Mouse (Mus musculus) forebrain, postnatal 0 days (tissue): ENCODE measurements around the gene Nfyc. TPM values are rescaled to one million over a fixed set of nuclear protein-coding genes. Genes with fewer than 3 reads are reported as not detected.

Experiments used
- ATAC-seq: fragments of 200-750 bp; cut with Nextera tagmentation; 2 replicates; pipeline ENCODE4 v1.8.0; 2017; ENCODE audit warnings: mild to moderate bottlenecking, moderate library complexity
- DNase-seq: peaks from one replicate; pipeline ENCODE4 v3.0.0-alpha.2; 2015
- H3K27ac ChIP-seq: fragments of 300-500 bp; sonication (generic); 2 replicates; pipeline ENCODE4 v1.5.1; 2014; ENCODE audit warnings: low read depth, mild to moderate bottlenecking, antibody characterized with exemption, low read length, moderate library complexity, mixed read lengths
- H3K27me3 ChIP-seq: fragments of 300-500 bp; sonication (generic); 2 replicates; pipeline ENCODE4 v1.6.1; 2014; ENCODE audit warnings: mild to moderate bottlenecking, low read length, mixed read lengths; ENCODE audit not compliant: insufficient read depth
- H3K36me3 ChIP-seq: fragments of 300-500 bp; sonication (generic); 2 replicates; pipeline ENCODE4 v1.6.1; 2014; ENCODE audit warnings: mild to moderate bottlenecking, moderate library complexity; ENCODE audit not compliant: insufficient read depth
- H3K4me1 ChIP-seq: fragments of 300-500 bp; sonication (generic); 2 replicates; pipeline ENCODE4 v1.6.1; 2014; ENCODE audit warnings: antibody characterized with exemption; ENCODE audit not compliant: insufficient read depth
- H3K4me2 ChIP-seq: fragments of 300-500 bp; sonication (generic); 2 replicates; pipeline ENCODE4 v1.6.1; 2014; ENCODE audit warnings: low read depth, mild to moderate bottlenecking, moderate library complexity
- H3K4me3 ChIP-seq: fragments of 300-500 bp; sonication (generic); 2 replicates; pipeline ENCODE4 v1.5.1; 2014; ENCODE audit warnings: low read depth, low read length, mixed read lengths
- H3K9ac ChIP-seq: fragments of 300-500 bp; sonication (generic); 2 replicates; pipeline ENCODE4 v1.6.1; 2014; ENCODE audit warnings: mild to moderate bottlenecking
- H3K9me3 ChIP-seq: fragments of 300-500 bp; sonication (generic); 2 replicates; pipeline ENCODE4 v1.6.1; 2016; ENCODE audit warnings: low read length
- CTCF ChIP-seq: sonication (generic); IDR thresholded peaks from 2 replicates; pipeline ENCODE4 v1.5.1; 2016; ENCODE audit warnings: antibody characterized with exemption, control low read depth, low read depth
- WGBS: fragments of 180-500 bp; shearing (Covaris S2); extraction: QIAGEN DNeasy Blood & Tissue Kit; methylation state at CpG from one replicate; pipeline ENCODE4 v1.1.7; 2014; 5-methylcytosine and 5-hydroxymethylcytosine counted together
- polyA plus RNA-seq: library from polyadenylated mRNA; unstranded; fragments of >200 nt; fragmentation: Nextera tagmentation; extraction: Ambion mirVana; gene quantifications from 2 replicates; pipeline ENCODE4 v1.2.1, GENCODE M21; 2015
- total RNA-seq: library from RNA; depleted of rRNA; stranded (reverse); fragments of >200 nt; gene quantifications from 2 replicates; pipeline ENCODE4 v1.2.3, GENCODE M21; 2014

The Nfyc gene
- total and polyA plus RNA-seq, 2 experiments from 2014 or later, result 72.7 to 74.6 TPM

DNA sequence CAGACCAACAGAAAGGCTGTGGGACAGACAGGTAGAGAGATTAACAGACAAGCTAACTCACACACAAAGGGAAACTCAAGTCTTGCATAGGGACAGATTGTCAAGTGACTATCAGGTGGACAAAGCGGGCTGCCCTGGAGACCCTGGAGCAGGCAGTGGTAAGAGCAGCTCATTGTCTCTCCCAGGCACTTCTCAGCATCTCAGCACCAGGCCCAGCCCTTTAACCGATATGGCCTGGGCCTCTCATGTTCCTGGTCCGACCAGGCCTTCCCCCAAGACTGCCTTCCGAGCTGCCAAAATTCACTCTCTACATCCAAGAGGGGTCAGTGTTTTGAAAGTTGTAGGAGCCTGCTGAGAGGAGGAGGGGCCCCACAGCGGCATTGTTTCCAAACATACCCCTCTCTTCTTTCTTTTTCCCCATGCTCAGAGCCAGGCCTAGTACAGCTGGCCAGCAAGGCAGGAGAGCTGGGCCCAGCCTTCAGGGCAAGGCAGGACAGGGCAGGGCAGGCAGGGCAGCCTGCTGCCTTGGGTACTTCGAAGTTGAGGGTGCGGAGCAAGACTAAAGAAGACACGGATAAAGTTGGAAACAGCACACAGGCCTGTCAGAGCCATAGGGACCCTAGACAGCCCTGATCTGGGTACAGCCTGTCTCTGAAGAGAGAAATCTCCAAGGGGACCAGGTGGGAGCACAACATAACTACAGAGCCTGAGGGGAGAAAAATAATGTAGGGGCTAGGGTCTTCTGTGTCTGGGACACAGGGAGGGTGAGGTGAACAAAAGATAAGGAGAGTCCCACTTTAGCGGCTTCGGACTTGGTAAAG lies 85.4 kb downstream of the Nfyc start:
- DNase-seq, result no peak
- WGBS, result 30% methylated on average over 10 of the region's 10 CpGs
- no peak for ATAC-seq
- H3K27ac ChIP-seq, result no peak overlapping the region
- no peaks in the 10 kb centered on the region for H3K4me1 ChIP-seq
- no peaks in the 10 kb centered on the region for H3K9me3 ChIP-seq
- peak overlapping the region; percentile 65 for H3K4me3 ChIP-seq
- peaks cover 30% of the 10 kb centered on the region for H3K27me3 ChIP-seq
- H3K9ac ChIP-seq, result no peak overlapping the region
- TF ChIP-seq CTCF, result no peak
- H3K4me2 ChIP-seq, result peak overlapping the region; percentile 100
- H3K36me3 ChIP-seq, result no peaks in the 10 kb centered on the region

DNA sequence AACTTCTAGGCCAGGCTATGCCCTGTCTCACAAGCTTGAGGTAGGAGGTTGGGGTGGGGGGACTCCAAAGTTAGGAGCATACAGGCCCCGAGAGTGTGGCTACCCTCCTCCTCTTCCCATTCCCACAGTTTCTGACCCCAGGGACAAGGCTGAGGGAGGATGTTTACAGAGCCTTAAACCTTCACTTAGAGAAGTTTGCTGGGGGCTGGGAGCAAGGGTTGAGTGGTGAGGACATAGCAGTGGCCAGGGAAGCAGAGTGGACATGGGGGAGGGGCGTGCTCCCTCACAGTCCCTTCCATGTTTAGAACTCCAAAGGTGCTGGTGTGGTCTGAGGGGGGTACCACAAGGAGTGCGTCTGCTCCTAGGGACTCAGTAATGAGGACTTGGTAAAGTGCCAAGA lies 87.7 kb downstream of the Nfyc start:
- H3K27me3 ChIP-seq, result peaks cover 13% of the 10 kb centered on the region; the same call in 1 of the 2 replicates
- no peak overlapping the region for H3K4me2 ChIP-seq
- H3K27ac ChIP-seq, result no peak overlapping the region
- H3K9me3 ChIP-seq, result no peaks in the 10 kb centered on the region
- TF ChIP-seq CTCF, result no peak
- 70% methylated on average over 3 of the region's 3 CpGs for WGBS
- no peak overlapping the region for H3K9ac ChIP-seq
- ATAC-seq, result no peak
- DNase-seq, result no peak
- no peaks in the 10 kb centered on the region for H3K36me3 ChIP-seq
- H3K4me3 ChIP-seq, result no peak overlapping the region
- H3K4me1 ChIP-seq, result no peaks in the 10 kb centered on the region

DNA sequence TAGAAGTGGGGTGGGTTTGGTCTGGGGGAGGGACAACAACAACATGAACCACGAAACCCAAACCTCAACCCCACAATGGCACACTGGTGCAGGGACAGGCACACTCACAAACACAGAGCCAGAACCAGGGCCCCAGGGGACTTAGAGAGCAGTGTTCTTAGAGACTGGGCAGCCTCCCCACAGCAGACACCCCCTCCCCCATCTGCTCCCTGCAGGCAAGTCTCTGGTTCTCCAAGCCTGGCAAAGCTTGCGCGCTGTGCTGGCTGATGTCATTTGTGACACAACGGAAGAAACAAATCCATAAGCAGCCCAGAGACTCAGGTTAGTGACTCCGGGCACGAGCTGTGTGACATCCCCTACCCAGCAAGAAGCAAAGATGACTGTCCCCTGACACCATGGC lies 90.1 kb downstream of the Nfyc start:
- Histone ChIP-seq H3K36me3 (no peaks in the 10 kb centered on the region), H3K4me2 (no peak overlapping the region), H3K4me1 (no peaks in the 10 kb centered on the region), H3K27me3 (no peaks in the 10 kb centered on the region), H3K27ac (no peak overlapping the region), H3K9ac (no peak overlapping the region), H3K9me3 (no peaks in the 10 kb centered on the region), H3K4me3 (no peak overlapping the region)
- ATAC-seq (peak; percentile 42; the same call in 1 of the 2 replicates), DNase-seq (no peak)
- no peak for TF ChIP-seq CTCF
- 66% methylated on average over 6 of the region's 6 CpGs for WGBS

DNA sequence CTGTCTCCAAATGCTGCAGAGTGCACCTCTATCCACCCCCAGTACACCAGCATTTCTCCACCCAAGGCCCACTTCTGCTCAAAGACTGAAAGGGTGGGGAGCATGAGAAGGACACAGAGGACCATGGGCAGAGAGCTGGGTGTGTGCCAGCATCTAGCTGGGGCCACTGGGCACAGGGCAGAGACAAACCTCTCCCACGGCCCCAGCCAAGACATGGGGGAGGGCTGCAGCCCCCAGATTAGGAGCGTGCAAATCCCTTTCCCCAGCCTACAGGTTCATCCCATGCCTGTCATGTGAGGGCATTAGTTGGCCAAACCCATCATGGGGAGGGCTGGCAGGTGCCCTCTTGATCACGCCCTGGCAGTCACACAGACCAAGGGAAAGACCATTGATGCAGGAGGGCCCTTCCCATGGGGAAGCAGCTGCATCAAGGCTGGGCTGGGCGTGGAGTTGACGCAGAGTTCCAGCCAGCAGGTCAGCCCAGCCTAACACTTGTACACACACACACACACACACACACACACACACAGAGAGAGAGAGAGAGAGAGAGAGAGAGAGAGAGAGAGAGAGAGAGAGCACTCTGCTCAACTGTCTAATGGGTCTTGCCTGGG lies 97.3 kb downstream of the Nfyc start:
- DNase-seq (no peak), ATAC-seq (0 out of 2 replicates have a peak, but pooled peaks have one; percentile 12)
- no peak overlapping the region for H3K9ac ChIP-seq
- H3K27me3 ChIP-seq, result peaks cover 5% of the 10 kb centered on the region
- 59% methylated on average over 5 of the region's 5 CpGs for WGBS
- H3K4me3 ChIP-seq, result no peak overlapping the region
- no peaks in the 10 kb centered on the region for H3K36me3 ChIP-seq
- H3K4me1 ChIP-seq, result peaks cover 13% of the 10 kb centered on the region
- no peak for TF ChIP-seq CTCF
- H3K27ac ChIP-seq, result no peak overlapping the region
- H3K4me2 ChIP-seq, result no peak overlapping the region
- no peaks in the 10 kb centered on the region for H3K9me3 ChIP-seq

DNA sequence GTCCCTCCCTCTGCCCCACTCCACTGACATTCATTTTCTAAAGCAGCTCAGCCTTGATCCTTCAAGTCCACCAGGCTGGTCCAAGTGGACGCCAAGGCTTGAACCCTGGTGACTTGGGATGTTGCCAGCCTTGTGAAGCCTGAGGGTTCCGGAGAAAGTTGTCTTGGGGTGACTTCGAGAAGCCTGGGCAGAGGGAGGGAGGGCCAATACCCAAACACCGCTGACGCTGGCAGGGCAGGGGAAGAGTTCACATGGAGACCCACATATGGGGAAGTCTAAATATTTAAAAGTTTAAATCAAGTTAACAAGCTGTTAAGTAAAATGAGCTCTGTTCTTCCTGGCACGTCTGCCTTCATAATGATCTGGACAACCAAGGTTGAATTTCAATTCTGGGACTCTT lies 98.6 kb downstream of the Nfyc start:
- Histone ChIP-seq H3K27me3 (peaks cover 5% of the 10 kb centered on the region), H3K9ac (no peak overlapping the region), H3K4me2 (no peak overlapping the region), H3K4me1 (peaks cover 13% of the 10 kb centered on the region), H3K4me3 (no peak overlapping the region), H3K36me3 (no peaks in the 10 kb centered on the region), H3K27ac (no peak overlapping the region), H3K9me3 (no peaks in the 10 kb centered on the region)
- no peak for TF ChIP-seq CTCF
- DNase-seq (no peak), ATAC-seq (no peak)
- WGBS, result 73% methylated on average over 6 of the region's 6 CpGs

DNA sequence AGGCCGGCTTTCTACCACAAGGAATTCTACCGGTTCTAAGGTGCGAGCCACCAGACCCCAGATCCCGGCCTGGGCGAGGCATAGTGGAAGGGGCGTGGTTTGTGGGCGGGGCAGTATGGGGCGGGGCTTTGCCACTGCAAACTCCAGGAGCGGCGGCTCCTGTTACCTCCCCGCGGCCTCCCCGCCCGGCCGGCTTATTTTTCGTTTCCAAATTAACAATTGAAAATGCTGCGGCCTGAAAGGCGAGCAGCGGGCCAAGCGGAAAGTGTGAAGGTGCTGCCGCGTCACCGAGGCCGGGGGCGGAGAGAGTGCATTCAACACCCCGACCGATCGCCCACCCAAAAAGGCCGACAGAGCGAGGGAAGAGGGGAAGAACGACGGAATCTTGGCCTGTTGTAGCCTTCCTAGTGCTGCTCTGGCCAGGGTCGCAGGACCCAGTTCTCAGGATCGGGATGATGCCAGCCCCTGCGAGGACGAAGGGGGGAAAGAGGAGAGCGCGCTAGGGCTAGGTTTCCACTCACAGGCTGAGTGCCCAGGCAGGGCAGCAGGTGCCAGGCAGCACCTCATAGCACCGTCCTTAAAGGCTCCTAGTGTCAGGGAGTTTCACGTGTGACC lies 100.2 kb downstream of the Nfyc start:
- Histone ChIP-seq H3K36me3 (no peaks in the 10 kb centered on the region), H3K9me3 (no peaks in the 10 kb centered on the region), H3K4me2 (peak overlapping the region; percentile 88), H3K27ac (no peak overlapping the region), H3K4me3 (peak overlapping the region; percentile 44), H3K27me3 (peaks cover 5% of the 10 kb centered on the region), H3K4me1 (peaks cover 13% of the 10 kb centered on the region), H3K9ac (peak overlapping the region; percentile 56)
- DNase-seq, result no peak
- WGBS, result under 1% methylated on average over 39 of the region's 40 CpGs
- peak; percentile 69 for ATAC-seq
- no peak for TF ChIP-seq CTCF

DNA sequence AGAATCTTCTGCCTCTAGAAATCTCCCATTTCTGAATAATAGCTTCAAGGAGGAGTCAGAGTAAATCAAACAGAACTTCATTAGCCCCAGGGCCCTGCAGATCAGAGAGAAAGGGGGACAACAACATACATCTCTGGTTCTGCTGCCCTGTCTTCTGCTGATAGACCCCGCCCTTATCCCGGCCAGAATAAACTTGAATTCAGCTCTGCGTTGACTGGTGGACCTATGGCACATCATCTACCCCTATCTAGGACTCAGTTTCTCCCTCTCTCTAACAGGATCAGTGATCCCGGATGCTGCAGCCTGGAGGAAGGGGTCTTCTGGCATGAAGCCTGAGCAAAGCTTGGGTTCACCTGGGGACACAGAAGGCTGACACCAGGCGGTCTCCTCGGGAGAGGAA lies 100.8 kb downstream of the Nfyc start:
- H3K4me2 ChIP-seq, result peak overlapping the region; percentile 88
- peak overlapping the region; percentile 56 for H3K9ac ChIP-seq
- ATAC-seq (no peak), DNase-seq (no peak)
- H3K4me3 ChIP-seq, result peak overlapping the region; percentile 44
- no peaks in the 10 kb centered on the region for H3K9me3 ChIP-seq
- H3K36me3 ChIP-seq, result no peaks in the 10 kb centered on the region
- no peak overlapping the region for H3K27ac ChIP-seq
- TF ChIP-seq CTCF, result no peak
- WGBS, result 29% methylated on average over 6 of the region's 6 CpGs
- peaks cover 5% of the 10 kb centered on the region for H3K27me3 ChIP-seq
- peaks cover 13% of the 10 kb centered on the region for H3K4me1 ChIP-seq
